Mouse (Mus musculus) embryo, embryonic 11 days (tissue): ENCODE data around the gene Bbs9.

Experiments used
- DNase-seq: peaks from one replicate; pipeline ENCODE4 v3.0.0-alpha.2; 2015

Bbs9 gene

GRCm38 (mm10) chr9:22916808-22917207 is 441.3 kb downstream of the Bbs9 start:
- no peak for DNase-seq

DNA sequence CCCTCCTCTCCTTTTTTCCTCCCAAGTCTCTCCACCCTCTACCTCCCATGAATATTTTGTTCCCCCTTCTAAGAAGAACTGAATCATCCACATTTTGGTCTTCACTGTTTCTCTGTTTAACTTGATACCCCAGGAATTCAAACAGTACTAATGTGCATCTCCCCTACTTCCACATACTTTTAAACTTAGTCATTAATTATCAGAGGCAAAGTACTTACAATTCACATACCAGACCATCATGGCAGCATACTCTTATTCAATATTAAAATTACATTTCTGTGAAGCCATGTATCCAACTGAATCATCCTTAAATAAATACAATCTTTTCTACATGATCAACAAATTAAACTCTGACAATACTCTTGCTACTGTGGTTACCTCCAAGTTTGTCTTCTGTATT is 460.1 kb downstream of the Bbs9 start:
- DNase-seq, result no peak
